Mouse (Mus musculus) MEL (cell line): ENCODE data around the gene Borcs5. TPM values are rescaled to one million over a fixed set of nuclear protein-coding genes. Genes with fewer than 3 reads are reported as not detected.

Source experiments
- DNase-seq: peaks from one replicate; pipeline ENCODE4 v3.0.0; 2011; ENCODE audit warnings: low read depth, low spot score
- H3K27ac ChIP-seq: 2 replicates; pipeline ENCODE4 v1.5.1; 2012; ENCODE audit warnings: low read depth, mild to moderate bottlenecking, control low read depth, low read length, moderate library complexity; ENCODE audit not compliant: control insufficient read depth
- H3K27me3 ChIP-seq, 2 experiments: fragments of 150-350 bp in 1 of 2; sonication (generic) in 1 of 2; 2 replicates each; pipeline ENCODE4 v1.6.1; 2012; ENCODE audit warnings: low read length in 2 of 2, mild to moderate bottlenecking in 2 of 2, improper control_type of control experiment in 1 of 2, moderate library complexity in 1 of 2; ENCODE audit not compliant: insufficient read depth in 2 of 2, control insufficient read depth in 1 of 2
- H3K36me3 ChIP-seq, 2 experiments: 2 replicates each; pipeline ENCODE4 v1.6.1; 2012 to 2014; ENCODE audit warnings: low read length in 2 of 2, improper control_type of control experiment in 1 of 2, inconsistent platforms in 1 of 2, mild to moderate bottlenecking in 1 of 2; ENCODE audit not compliant: insufficient read depth in 2 of 2, control insufficient read depth in 1 of 2
- H3K4me1 ChIP-seq, 2 experiments: fragments of 150-350 bp in 1 of 2; sonication (generic) in 1 of 2; 2 replicates each; pipeline ENCODE4 v1.6.1; 2012; ENCODE audit warnings: low read length in 2 of 2, improper control_type of control experiment in 1 of 2, mild to moderate bottlenecking in 1 of 2; ENCODE audit not compliant: insufficient read depth in 2 of 2, control insufficient read depth in 1 of 2
- H3K4me3 ChIP-seq, 2 experiments: fragments of 150-350 bp in 1 of 2; sonication (generic) in 1 of 2; 2 replicates each; pipeline ENCODE4 v1.5.1; 2012; ENCODE audit warnings: low read depth in 2 of 2, low read length in 2 of 2, mild to moderate bottlenecking in 2 of 2, moderate library complexity in 2 of 2, control low read depth in 1 of 2, improper control_type of control experiment in 1 of 2; ENCODE audit not compliant: control insufficient read depth in 1 of 2, insufficient read depth in 1 of 2
- H3K79me2 ChIP-seq: 2 replicates; pipeline ENCODE4 v1.6.1; 2012; ENCODE audit warnings: mild to moderate bottlenecking, low read length, moderate library complexity; ENCODE audit not compliant: control insufficient read depth, poor library complexity, insufficient read depth
- H3K9ac ChIP-seq: 2 replicates; pipeline ENCODE4 v1.6.1; 2012; ENCODE audit warnings: low read depth, mild to moderate bottlenecking, control low read depth, low read length, moderate library complexity; ENCODE audit not compliant: control insufficient read depth, poor library complexity, severe bottlenecking
- H3K9me3 ChIP-seq: fragments of 150-350 bp; sonication (generic); replicated peaks from 2 replicates; pipeline ENCODE4 v1.6.1; 2012; ENCODE audit warnings: mild to moderate bottlenecking, low read length, improper control_type of control experiment, moderate library complexity; ENCODE audit not compliant: insufficient read depth
- CHD1 ChIP-seq: IDR thresholded peaks from 2 replicates; pipeline ENCODE4 v1.6.1; 2012; ENCODE audit warnings: low read depth, mild to moderate bottlenecking, inconsistent platforms, low read length, improper control_type of control experiment
- CTCF ChIP-seq, 3 experiments: IDR thresholded peaks in 2 of 3; conservative IDR thresholded peaks in 1 of 3; 2 replicates each; pipeline ENCODE4 v1.5.1; 2011 to 2012; ENCODE audit warnings: low read length in 3 of 3, low read depth in 2 of 3, mild to moderate bottlenecking in 2 of 3, improper control_type of control experiment in 1 of 3, inconsistent platforms in 1 of 3, mixed read lengths in 1 of 3, moderate library complexity in 1 of 3; ENCODE audit not compliant: control insufficient read depth in 1 of 3, insufficient read depth in 1 of 3, poor library complexity in 1 of 3, severe bottlenecking in 1 of 3
- E2F4 ChIP-seq: IDR thresholded peaks from 2 replicates; pipeline ENCODE4 v1.6.1; 2011; ENCODE audit warnings: low read depth, low read length, improper control_type of control experiment, borderline replicate concordance
- ELF1 ChIP-seq: IDR thresholded peaks from 2 replicates; pipeline ENCODE4 v1.6.1; 2014; ENCODE audit warnings: low read depth, mild to moderate bottlenecking, inconsistent platforms, low read length, improper control_type of control experiment, moderate library complexity
- EP300 ChIP-seq, 2 experiments: IDR thresholded peaks; 2 replicates each; pipeline ENCODE4 v1.6.1; 2011; ENCODE audit warnings: improper control_type of control experiment in 2 of 2, low read length in 2 of 2, low read depth in 1 of 2, mild to moderate bottlenecking in 1 of 2
- ETS1 ChIP-seq: IDR thresholded peaks from 2 replicates; pipeline ENCODE4 v1.6.1; 2012; ENCODE audit warnings: low read depth, mild to moderate bottlenecking, inconsistent platforms, low read length, improper control_type of control experiment, moderate library complexity
- GABPA ChIP-seq: IDR thresholded peaks from 2 replicates; pipeline ENCODE4 v1.6.1; 2012; ENCODE audit warnings: low read depth, mild to moderate bottlenecking, inconsistent platforms, low read length, improper control_type of control experiment, moderate library complexity
- GATA1 ChIP-seq: IDR thresholded peaks from 2 replicates; pipeline ENCODE4 v1.6.1; 2011; ENCODE audit warnings: low read depth, low read length, improper control_type of control experiment
- HCFC1 ChIP-seq: IDR thresholded peaks from 2 replicates; pipeline ENCODE4 v1.6.1; 2012; ENCODE audit warnings: low read depth, mild to moderate bottlenecking, inconsistent platforms, low read length, improper control_type of control experiment, moderate library complexity
- JUND ChIP-seq: IDR thresholded peaks from 2 replicates; pipeline ENCODE4 v1.6.1; 2011; ENCODE audit warnings: low read depth, mild to moderate bottlenecking, improper control_type of control experiment, low read length
- MAFK ChIP-seq: IDR thresholded peaks from 2 replicates; pipeline ENCODE4 v1.6.1; 2011; ENCODE audit warnings: low read depth, mild to moderate bottlenecking, low read length, improper control_type of control experiment, borderline replicate concordance
- MAX ChIP-seq: IDR thresholded peaks from 2 replicates; pipeline ENCODE4 v1.6.1; 2011; ENCODE audit warnings: low read length, improper control_type of control experiment
- MAZ ChIP-seq: IDR thresholded peaks from 2 replicates; pipeline ENCODE4 v1.6.1; 2012; ENCODE audit warnings: low read depth, mild to moderate bottlenecking, inconsistent platforms, low read length, improper control_type of control experiment
- MEF2A ChIP-seq: IDR thresholded peaks from 2 replicates; pipeline ENCODE4 v1.6.1; 2014; ENCODE audit warnings: low read depth, mild to moderate bottlenecking, inconsistent platforms, low read length, improper control_type of control experiment; ENCODE audit not compliant: poor library complexity, insufficient replicate concordance, severe bottlenecking; ENCODE audit errors: extremely low read depth
- MXI1 ChIP-seq: IDR thresholded peaks from 2 replicates; pipeline ENCODE4 v1.6.1; 2011; ENCODE audit warnings: mild to moderate bottlenecking, low read depth, low read length, improper control_type of control experiment
- MYB ChIP-seq: IDR thresholded peaks from 2 replicates; pipeline ENCODE4 v1.6.1; 2011; ENCODE audit warnings: mild to moderate bottlenecking, low read depth, low read length, improper control_type of control experiment
- NELFE ChIP-seq: IDR thresholded peaks from 2 replicates; pipeline ENCODE4 v1.6.1; 2011; ENCODE audit warnings: low read depth, low read length, improper control_type of control experiment
- POLR2A ChIP-seq, 2 experiments: IDR thresholded peaks; 2 replicates each; pipeline ENCODE4 v1.6.1; 2011 to 2012; ENCODE audit warnings: low read length in 2 of 2, mild to moderate bottlenecking in 2 of 2, control low read depth in 1 of 2, improper control_type of control experiment in 1 of 2, low read depth in 1 of 2, moderate library complexity in 1 of 2; ENCODE audit not compliant: control insufficient read depth in 1 of 2, insufficient read depth in 1 of 2, poor library complexity in 1 of 2
- POLR2AphosphoS5 ChIP-seq: IDR thresholded peaks from 2 replicates; pipeline ENCODE4 v1.6.1; 2012; ENCODE audit warnings: low read depth, borderline replicate concordance, mild to moderate bottlenecking, inconsistent platforms, low read length, moderate library complexity, mixed read lengths
- RAD21 ChIP-seq: IDR thresholded peaks from 2 replicates; pipeline ENCODE4 v1.6.1; 2011; ENCODE audit warnings: mild to moderate bottlenecking, low read depth, low read length, improper control_type of control experiment
- RCOR1 ChIP-seq: IDR thresholded peaks from 2 replicates; pipeline ENCODE4 v1.6.1; 2012; ENCODE audit warnings: low read depth, mild to moderate bottlenecking, inconsistent platforms, low read length, improper control_type of control experiment
- SMC3 ChIP-seq: IDR thresholded peaks from 2 replicates; pipeline ENCODE4 v1.6.1; 2011; ENCODE audit warnings: low read depth, low read length, improper control_type of control experiment
- TBP ChIP-seq: IDR thresholded peaks from 2 replicates; pipeline ENCODE4 v1.8.0; 2011; ENCODE audit warnings: low read depth, low read length, improper control_type of control experiment
- TCF12 ChIP-seq: IDR thresholded peaks from 2 replicates; pipeline ENCODE4 v1.6.1; 2014; ENCODE audit warnings: low read depth, mild to moderate bottlenecking, inconsistent platforms, low read length, improper control_type of control experiment, moderate library complexity
- USF1 ChIP-seq: IDR thresholded peaks from 2 replicates; pipeline ENCODE4 v1.6.1; 2014; ENCODE audit warnings: low read depth, mild to moderate bottlenecking, inconsistent platforms, low read length, improper control_type of control experiment, moderate library complexity
- ZC3H11A ChIP-seq: IDR thresholded peaks from 2 replicates; pipeline ENCODE4 v1.6.1; 2012; ENCODE audit warnings: low read depth, mild to moderate bottlenecking, inconsistent platforms, low read length, improper control_type of control experiment
- ZMIZ1 ChIP-seq: IDR thresholded peaks from 2 replicates; pipeline ENCODE4 v1.6.1; 2012; ENCODE audit warnings: low read depth, mild to moderate bottlenecking, inconsistent platforms, low read length, improper control_type of control experiment, moderate library complexity
- ZNF384 ChIP-seq: IDR thresholded peaks from 2 replicates; pipeline ENCODE4 v1.6.1; 2012; ENCODE audit warnings: low read depth, mild to moderate bottlenecking, inconsistent platforms, low read length, improper control_type of control experiment
- polyA plus RNA-seq, 2 experiments: library from polyadenylated mRNA; stranded (reverse) in 1 of 2; unstranded in 1 of 2; fragments of >175 nt in 1 of 2; fragments of >200 nt in 1 of 2; gene quantifications; 2 replicates each; pipeline versions ENCODE4 v1.2.1 to v1.2.4; 2012; ENCODE audit warnings: low replicate concordance in 2 of 2, low read depth in 1 of 2; ENCODE audit not compliant: insufficient read length in 2 of 2, insufficient read depth in 1 of 2, missing spikeins in 1 of 2
- total RNA-seq: library from RNA; depleted of rRNA; stranded (reverse); fragments of 300-350 nt; gene quantifications from 2 replicates; pipeline ENCODE4 v1.2.3, GENCODE M21; 2012

The Borcs5 gene
- total and polyA plus RNA-seq, 3 experiments: 7.7 to 13.0 TPM; not detected in 1

GRCm38 (mm10) chr6:134606949-134607746 lies 32.2 kb upstream of the Borcs5 start:
- Histone ChIP-seq H3K9me3 (no peaks in the 10 kb centered on the region), H3K4me3 (no peak overlapping the region), H3K27me3 (no peaks in the 10 kb centered on the region), H3K27ac (no peak overlapping the region), H3K4me1 (peaks cover 2 to 5% of the 10 kb centered on the region in 2 experiments), H3K36me3 (peaks cover 0 to 2% of the 10 kb centered on the region in 2 experiments; a peak in 2 of 4 replicates), H3K79me2 (no peaks in the 10 kb centered on the region), H3K9ac (no peak overlapping the region)
- DNase-seq: peak; percentile 64
- TF ChIP-seq ZNF384 (no peak), ETS1 (no peak), E2F4 (no peak), MYB (no peak), ZMIZ1 (no peak), ELF1 (no peak), MAX (no peak), CHD1 (no peak), RCOR1 (no peak), MAZ (no peak), GABPA (no peak), MXI1 (peak; percentile 70), EP300 (IDR thresholded peaks at IDR 0.05; ENCODE audit: low read depth in 1 of 2, low read length in 2 of 2) (no peak), USF1 (peak; percentile 57; the same call in 1 of the 2 replicates), RAD21 (peak; percentile 81), POLR2A (IDR thresholded peaks at IDR 0.05; ENCODE audit: control insufficient read depth in 1 of 2, insufficient read depth in 1 of 2, low read depth in 1 of 2, low read length in 2 of 2, poor library complexity in 1 of 2) (no peak), HCFC1 (no peak), GATA1 (no peak), JUND (no peak), TBP (peak; percentile 59; the same call in 1 of the 2 replicates), NELFE (no peak), ZC3H11A (peak; percentile 90), POLR2AphosphoS5 (no peak), SMC3 (peak; percentile 84), MAFK (peak; percentile 88), TCF12 (no peak), MEF2A (no peak), CTCF (IDR thresholded peaks at IDR 0.05 in 2 of 3, conservative IDR thresholded peaks at IDR 0.05 in 1 of 3; ENCODE audit: control insufficient read depth in 1 of 3, insufficient read depth in 1 of 3, low read depth in 2 of 3, low read length in 3 of 3, poor library complexity in 1 of 3, severe bottlenecking in 1 of 3) (peak; percentile 60 to 76 (median 62))
